Mouse (Mus musculus) small intestine, adult 2 months (tissue): ENCODE results near the gene Robo1.

Source experiments
- CTCF ChIP-seq: fragments of 200-500 bp; IDR thresholded peaks from 2 replicates; pipeline ENCODE4 v1.5.1; 2012; ENCODE audit warnings: low read depth, mild to moderate bottlenecking, control low read depth, inconsistent platforms, low read length, moderate library complexity, mixed read lengths; ENCODE audit not compliant: insufficient replicate concordance, insufficient read length; ENCODE audit errors: extremely low read depth
- POLR2A ChIP-seq: fragments of 200-500 bp; IDR thresholded peaks from 2 replicates; pipeline ENCODE4 v1.6.1; 2012; ENCODE audit warnings: low read depth, mild to moderate bottlenecking, control low read depth, inconsistent platforms, low read length, moderate library complexity

DNA sequence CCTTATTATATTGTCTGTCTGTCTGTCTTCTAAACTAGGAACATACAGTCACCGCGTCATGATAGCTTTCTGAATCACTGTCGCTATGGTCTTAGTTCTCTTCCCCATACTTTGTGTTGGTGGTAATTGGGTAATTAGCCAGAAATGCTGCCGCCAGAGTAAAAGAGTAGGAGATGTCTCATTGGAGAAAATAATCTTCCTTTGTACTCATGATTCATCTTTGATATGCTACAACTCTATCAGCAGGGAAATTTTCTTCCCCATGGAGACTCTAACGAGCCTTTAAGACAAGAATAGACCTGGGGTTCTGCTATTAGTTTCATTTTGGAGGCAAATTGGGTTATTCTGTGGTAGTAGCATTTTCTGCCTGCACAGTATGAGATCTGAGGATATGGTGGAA lies 503.4 kb downstream of the Robo1 start:
- TF ChIP-seq CTCF (no peak), POLR2A (no peak)
